Mouse (Mus musculus): ENCODE results near the gene Eya4.

Gene Eya4

GRCm38 (mm10) chr10:23350011-23350911, at the start of gene Eya4:
Gene Eya4, minus strand, starts transcription at chr10:23350786.
- peak; percentile 4 to 48 for DNase-seq

DNA sequence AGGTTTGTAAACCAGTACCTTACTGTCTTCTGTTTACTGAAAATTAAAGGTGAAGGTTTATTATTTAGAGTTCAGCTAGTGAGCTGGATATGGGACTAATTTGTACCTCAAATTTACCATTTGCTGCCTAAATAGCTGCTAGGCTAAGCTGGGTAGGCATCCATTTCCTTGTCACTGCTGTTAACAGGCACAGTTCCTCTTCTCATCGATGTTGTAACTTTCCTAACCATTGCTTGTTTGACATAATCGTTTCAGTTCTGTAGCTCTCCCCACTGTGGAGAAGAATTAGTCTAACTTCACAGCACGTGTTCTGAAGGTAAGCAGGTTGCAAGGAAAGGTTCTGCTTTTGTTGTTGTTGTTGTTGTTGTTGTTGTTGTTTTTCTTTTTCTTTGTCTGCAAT, 44.8 kb upstream of the Eya4 start:
- DNase-seq, result no peak

- DNase-seq, result no peak
Observed at GRCm38 (mm10) chr10:23394556-23395245, 44.1 kb upstream of the Eya4 start.

GRCm38 (mm10) chr10:23394152-23394551, 43.6 kb upstream of the Eya4 start:
- no peak for DNase-seq

- DNase-seq, result no peak
Observed at GRCm38 (mm10) chr10:23363866-23364265, 13.3 kb upstream of the Eya4 start.

DNA sequence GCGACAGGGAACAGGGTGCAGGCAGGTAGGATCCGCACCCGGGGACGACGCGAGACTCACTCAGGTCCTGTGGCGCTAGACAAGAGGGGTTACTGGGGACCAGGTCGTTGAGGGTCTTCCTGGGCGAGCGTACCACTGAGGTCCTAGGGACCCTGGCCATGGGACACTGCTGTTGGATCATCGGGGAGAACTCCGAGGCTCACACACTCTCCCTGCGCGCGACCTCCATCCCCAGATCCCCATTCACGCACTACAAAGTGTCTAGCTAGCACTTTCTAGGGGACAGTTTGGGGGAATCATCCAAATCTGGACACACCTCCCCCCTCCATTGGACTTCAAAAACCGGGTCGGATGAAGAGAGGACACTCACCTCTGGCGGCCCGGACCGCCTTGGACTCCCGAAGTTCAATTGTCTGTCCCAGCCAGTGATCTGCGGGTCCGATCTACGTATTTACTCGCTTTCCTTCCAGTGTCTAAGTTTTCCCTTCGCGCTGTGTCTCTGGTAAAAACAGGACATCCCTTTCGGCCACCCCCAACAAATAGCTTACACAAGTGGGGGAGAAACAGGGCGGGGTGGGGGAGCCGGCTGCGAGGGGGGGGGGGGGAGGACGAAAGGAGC, 1.1 kb downstream of the Eya4 start:
- peak in 1 of 2 experiments; percentile 3 for DNase-seq

GRCm38 (mm10) chr10:23348893-23349391, 1.6 kb downstream of the Eya4 start:
- DNase-seq, result peak in 1 of 2 experiments; percentile 3

GRCm38 (mm10) chr10:23348101-23348892, 2.3 kb downstream of the Eya4 start:
- no peak for DNase-seq

DNA sequence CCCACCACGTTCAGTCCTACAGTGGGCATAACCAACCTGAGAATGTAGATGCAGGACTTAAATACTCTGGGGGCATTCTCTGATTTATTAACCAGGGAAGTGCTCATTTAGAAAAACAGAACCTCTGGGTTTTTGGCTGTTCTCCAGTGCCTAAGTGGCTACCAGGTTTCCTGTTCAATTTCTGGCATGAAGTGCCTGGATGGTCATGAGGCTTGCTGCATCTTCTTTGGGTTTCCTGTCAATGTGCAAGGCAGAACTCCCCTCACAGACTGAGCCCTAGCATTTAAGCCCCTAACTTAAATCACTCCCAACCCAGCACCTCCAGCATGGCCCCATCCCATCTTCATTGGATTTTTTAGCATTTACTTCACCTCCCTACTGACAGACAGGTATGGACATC, 13.3 kb downstream of the Eya4 start:
- DNase-seq, result no peak

DNA sequence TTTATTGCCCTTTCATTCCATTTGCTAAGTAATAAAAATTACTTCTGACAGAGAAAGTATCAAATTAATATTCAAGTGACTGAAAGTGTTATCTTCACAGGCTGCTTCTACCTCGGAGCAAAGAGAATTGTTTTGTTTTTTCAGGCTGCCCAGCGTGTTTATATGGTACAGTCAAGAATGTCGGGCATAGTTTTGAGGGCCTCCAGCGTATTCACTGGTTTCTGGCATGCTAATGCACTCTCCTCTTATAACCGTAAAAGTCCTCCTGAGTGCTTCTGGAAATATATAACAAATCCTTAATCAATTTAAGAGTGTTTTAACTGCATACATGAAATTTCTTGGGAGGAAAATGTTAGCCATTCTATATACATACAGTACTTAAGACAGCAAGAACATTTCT, 17.8 kb downstream of the Eya4 start:
- DNase-seq, result no peak

DNA sequence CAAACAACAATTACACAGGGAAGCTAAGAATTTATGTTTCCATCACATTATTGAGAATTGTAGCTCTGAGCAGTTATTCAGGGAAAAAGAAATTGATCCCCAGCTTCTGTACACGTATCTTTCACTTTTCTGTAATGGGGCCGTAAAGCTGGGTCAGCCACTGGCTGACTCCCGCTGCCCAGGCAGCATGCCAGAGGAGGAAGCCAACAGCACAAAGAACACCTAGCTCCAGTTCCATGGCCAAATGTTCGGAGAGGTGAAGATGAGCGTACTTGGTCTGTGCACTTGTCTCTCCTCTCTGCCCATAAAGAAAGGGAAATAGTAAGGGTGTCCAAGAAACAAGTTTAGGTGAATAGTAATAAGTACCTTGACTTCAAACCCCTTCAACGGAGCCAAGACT, 22.9 kb downstream of the Eya4 start:
- DNase-seq, result peak in 1 of 2 experiments; percentile 11

GRCm38 (mm10) chr10:23322275-23322674, 28.3 kb downstream of the Eya4 start:
- no peak for DNase-seq

DNA sequence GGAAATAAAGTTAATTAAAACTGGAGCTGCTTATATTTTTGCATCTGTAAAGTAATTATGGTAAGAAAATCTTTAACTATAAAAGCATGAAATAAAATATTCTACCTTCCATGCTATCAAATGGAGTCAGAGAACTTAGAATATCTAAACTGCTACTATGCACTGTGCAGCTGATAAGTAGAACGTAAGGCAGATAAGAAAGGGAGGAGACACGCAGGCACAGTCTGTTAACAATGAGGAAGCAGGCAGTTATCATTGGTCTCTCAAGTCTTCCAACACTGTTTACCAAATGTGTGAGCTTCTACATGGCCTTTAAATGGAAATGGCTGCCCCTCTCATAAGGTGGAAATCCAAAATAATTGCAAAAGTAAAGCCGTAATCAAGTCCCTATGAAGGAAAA, 55.0 kb downstream of the Eya4 start:
- no peak for DNase-seq

- DNase-seq, result no peak
Observed at GRCm38 (mm10) chr10:23292495-23292894, 58.1 kb downstream of the Eya4 start.

DNA sequence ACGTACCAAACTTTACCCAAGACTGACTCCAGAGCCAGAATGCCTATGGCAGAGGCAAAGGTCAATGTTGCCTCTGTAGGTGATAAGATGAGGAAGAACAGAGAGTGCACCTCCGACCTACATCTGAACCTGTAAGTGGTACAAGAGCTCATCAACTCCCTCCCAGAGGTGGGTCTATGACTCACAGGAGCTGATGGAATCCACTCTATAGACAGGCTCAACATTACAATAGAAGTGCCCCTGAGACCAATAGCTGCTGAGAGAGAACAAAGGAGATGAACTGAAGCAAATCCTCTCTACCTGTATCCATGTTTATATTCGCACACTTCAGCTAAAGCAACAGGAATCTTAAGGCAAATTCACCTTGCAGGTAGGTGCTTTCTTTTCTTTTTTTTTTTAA, 73.2 kb downstream of the Eya4 start:
- DNase-seq, result no peak

DNA sequence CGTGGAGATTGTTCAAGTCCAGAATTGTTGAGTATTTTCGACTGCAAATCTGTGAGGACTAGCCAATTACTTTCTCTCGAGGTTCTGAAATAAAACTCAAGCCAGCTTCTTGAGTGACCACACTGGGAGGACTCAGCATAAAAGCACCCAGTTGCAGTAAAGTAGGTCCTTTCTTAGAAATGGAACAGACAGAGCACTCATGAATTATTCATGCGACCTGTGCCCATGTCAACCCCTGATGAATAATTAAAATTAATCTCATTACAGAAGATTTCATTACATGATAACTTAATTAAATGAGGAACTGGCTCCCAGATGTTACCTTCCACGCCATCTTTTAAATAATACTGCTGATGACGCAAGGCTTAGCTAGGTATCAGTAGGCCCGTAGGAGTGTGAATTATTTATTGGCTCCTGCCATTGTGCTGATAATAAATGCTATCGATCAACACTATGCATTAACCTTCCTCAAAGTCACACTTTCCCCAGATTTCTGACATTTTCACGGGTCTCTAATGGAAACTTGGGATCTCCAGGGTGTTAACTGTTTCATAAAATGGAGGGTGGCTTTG, 79.5 kb downstream of the Eya4 start:
- no peak for DNase-seq

DNA sequence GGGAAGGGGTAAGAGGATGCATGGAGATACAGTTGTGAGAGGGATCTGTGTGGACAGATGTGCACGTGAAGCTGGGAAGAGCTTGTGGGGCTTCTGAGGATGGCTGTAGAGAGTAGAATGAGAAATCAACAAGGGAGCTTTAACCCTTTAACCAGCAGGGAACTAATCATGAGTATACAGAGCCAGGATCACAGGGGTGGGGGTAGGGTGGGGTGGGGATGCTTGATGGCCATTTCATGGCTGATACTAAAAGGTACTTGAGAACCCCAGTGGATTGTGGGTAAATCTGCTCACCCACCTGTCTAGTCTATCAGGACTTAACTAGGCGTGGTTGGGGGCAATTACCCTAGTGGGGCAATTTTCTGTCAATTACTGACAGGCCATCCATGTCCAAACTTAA, 80.1 kb downstream of the Eya4 start:
- no peak for DNase-seq

DNA sequence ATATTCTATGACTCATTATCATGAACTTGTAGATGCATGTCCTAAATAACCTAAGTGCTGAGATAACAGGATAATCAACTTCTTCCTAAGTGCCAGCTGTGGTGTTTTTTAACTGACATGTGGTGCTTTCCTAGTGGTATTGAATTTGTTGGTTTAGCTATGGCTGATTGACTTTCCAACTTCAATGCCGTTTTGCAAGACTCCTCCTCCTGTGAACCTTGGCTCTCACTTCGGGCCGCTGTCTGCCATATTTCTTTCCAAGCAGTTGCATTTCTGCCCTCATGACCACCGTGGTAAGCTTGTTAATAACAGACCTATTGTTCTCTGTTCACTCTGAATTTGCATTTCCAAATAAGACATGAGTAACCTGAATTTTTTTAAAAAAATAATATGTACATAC, 98.4 kb downstream of the Eya4 start:
- no peak for DNase-seq

DNA sequence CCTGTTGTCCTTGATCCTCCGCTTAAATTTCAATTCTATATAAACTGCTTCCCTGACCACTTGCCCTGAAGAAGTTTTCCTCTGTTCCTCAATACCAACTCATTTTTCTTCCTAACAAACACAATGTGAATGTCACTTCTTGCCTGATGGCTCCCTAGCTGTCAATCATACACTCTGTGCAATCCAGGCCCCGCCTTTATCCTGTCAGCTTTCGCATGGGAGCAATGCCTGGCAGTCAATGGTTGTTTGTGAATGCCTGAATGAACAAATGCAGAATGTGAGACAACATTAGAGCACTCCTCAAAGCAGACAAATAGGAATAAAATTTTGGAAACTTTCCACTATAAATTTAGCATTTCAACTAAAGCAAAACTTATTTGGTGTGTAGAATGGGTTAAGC, 104.1 kb downstream of the Eya4 start:
- no peak for DNase-seq

DNA sequence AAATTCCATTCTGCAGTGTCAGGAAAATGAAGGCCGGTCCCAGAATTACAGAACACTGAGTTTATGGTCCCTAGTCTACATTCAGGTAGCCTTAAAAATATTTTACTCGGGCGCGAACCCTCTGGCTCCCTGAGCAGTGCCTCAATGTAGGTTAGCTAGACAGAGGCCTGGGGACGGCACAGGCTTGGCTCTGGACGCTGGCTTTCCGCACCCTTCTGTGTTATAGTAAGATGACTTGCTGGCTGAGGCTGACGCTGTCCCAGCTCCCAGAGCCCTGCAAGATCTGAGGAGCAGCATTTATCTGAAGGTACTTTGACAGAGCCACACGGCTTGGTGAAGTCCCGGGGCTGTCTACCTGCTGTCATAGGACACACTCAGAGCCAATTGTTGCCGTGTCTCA, 113.7 kb downstream of the Eya4 start:
- DNase-seq, result peak in 1 of 2 experiments; percentile 2

DNA sequence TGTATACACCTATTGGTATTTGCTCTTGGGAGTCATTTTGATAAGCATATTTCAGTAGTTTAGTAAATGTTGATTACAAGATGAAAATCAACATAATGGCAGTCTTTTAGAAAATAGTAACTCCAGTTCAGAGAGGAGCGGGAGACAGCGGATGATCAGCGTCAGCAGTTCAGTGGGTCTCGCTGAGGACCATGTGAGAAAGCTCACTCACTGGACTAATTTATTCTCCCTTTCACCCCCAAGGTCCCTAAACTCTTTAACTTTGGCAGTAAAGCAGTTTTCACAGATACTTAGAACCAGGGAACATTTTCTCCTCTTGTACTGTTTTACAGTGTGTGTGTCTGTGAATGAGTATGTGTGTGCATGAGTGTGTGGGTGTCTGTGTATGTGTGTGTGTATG, 115.2 kb downstream of the Eya4 start:
- DNase-seq, result no peak

DNA sequence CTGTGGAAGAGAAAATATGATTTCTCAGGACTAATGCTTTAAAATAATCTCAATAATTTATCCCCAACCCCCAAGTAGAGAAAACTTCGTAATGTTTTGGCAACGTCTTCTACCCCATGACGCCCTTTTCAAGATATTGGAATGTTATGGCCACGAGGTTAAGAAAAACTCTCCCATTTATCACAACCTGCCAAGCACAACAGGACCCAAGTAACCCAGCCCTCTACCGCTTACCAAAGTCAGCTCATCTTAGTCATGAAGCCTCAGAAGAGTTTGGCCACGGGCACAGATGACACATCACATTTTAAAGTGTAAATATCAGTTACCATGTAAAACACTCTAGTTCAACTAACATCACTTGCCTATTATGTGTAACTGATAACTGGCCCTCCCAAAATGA, 117.2 kb downstream of the Eya4 start:
- no peak for DNase-seq
